Mouse (Mus musculus): ENCODE measurements around the gene Hbp1. TPM values are rescaled to one million over a fixed set of nuclear protein-coding genes. Genes with fewer than 3 reads are reported as not detected.

Gene Hbp1
- polyA plus RNA-seq, 1 experiment from 2014 or later: 146 TPM

GRCm38 (mm10) chr12:31885084-31885483 is 65.3 kb downstream of the Hbp1 start:
- Histone ChIP-seq H3K27ac (ENCODE audit: low read length) (no peak overlapping the region), H3K9ac (ENCODE audit: low read length) (no peak overlapping the region), H3K27me3 (ENCODE audit: control insufficient read depth, insufficient read depth, low read depth, low read length) (no peaks in the 10 kb centered on the region), H3K9me3 (ENCODE audit: control insufficient read depth, low read length) (no peaks in the 10 kb centered on the region), H3K36me3 (ENCODE audit: control insufficient read depth, insufficient read depth, low read length) (peaks cover 5% of the 10 kb centered on the region; the same call in 1 of the 2 replicates), H3K4me3 (ENCODE audit: low read length) (no peak overlapping the region), H3K4me1 (replicated peaks; ENCODE audit: control insufficient read depth, insufficient read depth, low read length) (no peaks in the 10 kb centered on the region), H3K4me2 (ENCODE audit: low read depth, low read length) (no peak overlapping the region)
- ATAC-seq (ENCODE audit: low read depth): no peak
- 80% methylated on average over 4 of the region's 4 CpGs for WGBS

- H3K4me2 ChIP-seq (ENCODE audit: low read depth, low read length): no peak overlapping the region
- no peak overlapping the region for H3K9ac ChIP-seq (ENCODE audit: low read length)
- no peaks in the 10 kb centered on the region for H3K9me3 ChIP-seq (ENCODE audit: control insufficient read depth, low read length)
- no peaks in the 10 kb centered on the region for H3K4me1 ChIP-seq (replicated peaks; ENCODE audit: control insufficient read depth, insufficient read depth, low read length)
- H3K27me3 ChIP-seq (ENCODE audit: control insufficient read depth, insufficient read depth, low read depth, low read length): no peaks in the 10 kb centered on the region
- no peak overlapping the region for H3K27ac ChIP-seq (ENCODE audit: low read length)
- 78% methylated on average over 4 of the region's 4 CpGs for WGBS
- peaks cover 5% of the 10 kb centered on the region; the same call in 1 of the 2 replicates for H3K36me3 ChIP-seq (ENCODE audit: control insufficient read depth, insufficient read depth, low read length)
- ATAC-seq (ENCODE audit: low read depth): no peak
- H3K4me3 ChIP-seq (ENCODE audit: low read length): no peak overlapping the region
Measured at GRCm38 (mm10) chr12:31884365-31884764, 66.0 kb downstream of the Hbp1 start.

- Histone ChIP-seq H3K9ac (ENCODE audit: low read length) (no peak overlapping the region), H3K9me3 (ENCODE audit: control insufficient read depth, low read length) (no peaks in the 10 kb centered on the region), H3K4me3 (ENCODE audit: low read length) (no peak overlapping the region), H3K27me3 (ENCODE audit: control insufficient read depth, insufficient read depth, low read depth, low read length) (no peaks in the 10 kb centered on the region), H3K36me3 (ENCODE audit: control insufficient read depth, insufficient read depth, low read length) (peaks cover 5% of the 10 kb centered on the region; the same call in 1 of the 2 replicates), H3K4me1 (replicated peaks; ENCODE audit: control insufficient read depth, insufficient read depth, low read length) (no peaks in the 10 kb centered on the region), H3K27ac (ENCODE audit: low read length) (no peak overlapping the region), H3K4me2 (ENCODE audit: low read depth, low read length) (no peak overlapping the region)
- 60% methylated on average over 1 of the region's 1 CpGs for WGBS
- ATAC-seq (ENCODE audit: low read depth): no peak
Measured at GRCm38 (mm10) chr12:31882736-31883135, 67.6 kb downstream of the Hbp1 start.

- H3K4me1 ChIP-seq (replicated peaks; ENCODE audit: control insufficient read depth, insufficient read depth, low read length): no peaks in the 10 kb centered on the region
- 86% methylated on average over 4 of the region's 4 CpGs for WGBS
- H3K27me3 ChIP-seq (ENCODE audit: control insufficient read depth, insufficient read depth, low read depth, low read length): no peaks in the 10 kb centered on the region
- no peak overlapping the region for H3K9ac ChIP-seq (ENCODE audit: low read length)
- no peak overlapping the region for H3K4me2 ChIP-seq (ENCODE audit: low read depth, low read length)
- ATAC-seq (ENCODE audit: low read depth): no peak
- H3K4me3 ChIP-seq (ENCODE audit: low read length): no peak overlapping the region
- H3K27ac ChIP-seq (ENCODE audit: low read length): no peak overlapping the region
- H3K36me3 ChIP-seq (ENCODE audit: control insufficient read depth, insufficient read depth, low read length): no peaks in the 10 kb centered on the region
- H3K9me3 ChIP-seq (ENCODE audit: control insufficient read depth, low read length): no peaks in the 10 kb centered on the region
Measured at GRCm38 (mm10) chr12:31876775-31877174, 73.6 kb downstream of the Hbp1 start.

Other genes with a start within 250 kb of the Hbp1 start
- gene Gpr22, start 236.6 kb downstream of the Hbp1 start, polyA plus RNA-seq (2015; fragmentation: Nextera tagmentation; extraction: Ambion mirVana): 0.72 and 0.79 TPM in 2 replicates
- 18.2 and 18.3 TPM in 2 replicates for gene Prkar2b, start 110.8 kb upstream of the Hbp1 start, polyA plus RNA-seq (2015; fragmentation: Nextera tagmentation; extraction: Ambion mirVana)

Measured in lung, embryonic 16.5 days (tissue).